Mouse (Mus musculus) forebrain, embryonic 11.5 days (tissue): ENCODE data around the gene Iqch. TPM values are rescaled to one million over a fixed set of nuclear protein-coding genes. Genes with fewer than 3 reads are reported as not detected.

ENCODE experiments used
- ATAC-seq: fragments of 200-750 bp; cut with Nextera tagmentation; replicated peaks from 2 replicates; pipeline ENCODE4 v1.8.0; 2017; ENCODE audit warnings: moderate TSS enrichment; ENCODE audit not compliant: low FRiP score
- DNase-seq: peaks from one replicate; pipeline ENCODE4 v3.0.0-alpha.2; 2017; ENCODE audit warnings: low spot score
- H3K27ac ChIP-seq: fragments of 300-500 bp; sonication (generic); 2 replicates; pipeline ENCODE4 v1.5.1; 2014; ENCODE audit warnings: low read depth, low read length
- H3K27me3 ChIP-seq: fragments of 300-500 bp; sonication (generic); 2 replicates; pipeline ENCODE4 v1.6.1; 2014; ENCODE audit warnings: mild to moderate bottlenecking, low read length, mixed read lengths; ENCODE audit not compliant: control insufficient read depth, insufficient read depth
- H3K36me3 ChIP-seq: fragments of 300-500 bp; sonication (generic); 2 replicates; pipeline ENCODE4 v1.6.1; 2014; ENCODE audit warnings: mild to moderate bottlenecking, low read length, moderate library complexity, mixed read lengths; ENCODE audit not compliant: control insufficient read depth, insufficient read depth
- H3K4me1 ChIP-seq: fragments of 300-500 bp; sonication (generic); replicated peaks from 2 replicates; pipeline ENCODE4 v1.6.1; 2014; ENCODE audit warnings: low read length, mixed read lengths; ENCODE audit not compliant: control insufficient read depth, insufficient read depth
- H3K4me2 ChIP-seq: fragments of 300-500 bp; sonication (generic); 2 replicates; pipeline ENCODE4 v1.6.1; 2014; ENCODE audit warnings: low read depth, mild to moderate bottlenecking, low read length, moderate library complexity, mixed read lengths; ENCODE audit not compliant: severe bottlenecking
- H3K4me3 ChIP-seq: fragments of 300-500 bp; sonication (generic); 2 replicates; pipeline ENCODE4 v1.5.1; 2014; ENCODE audit warnings: low read depth, low read length
- H3K9ac ChIP-seq: fragments of 300-500 bp; sonication (generic); 2 replicates; pipeline ENCODE4 v1.6.1; 2014; ENCODE audit warnings: low read length
- H3K9me3 ChIP-seq: fragments of 300-500 bp; sonication (generic); 2 replicates; pipeline ENCODE4 v1.6.1; 2016; ENCODE audit warnings: low read length, mixed read lengths; ENCODE audit not compliant: control insufficient read depth
- WGBS: fragments of 180-500 bp; shearing (Covaris S2); extraction: QIAGEN DNeasy Blood & Tissue Kit; methylation state at CpG from one replicate; pipeline ENCODE4 v1.1.7; 2014; 5-methylcytosine and 5-hydroxymethylcytosine counted together
- polyA plus RNA-seq: library from polyadenylated mRNA; unstranded; fragments of >200 nt; fragmentation: Nextera tagmentation; extraction: Ambion mirVana; gene quantifications from 2 replicates; pipeline ENCODE4 v1.2.1, GENCODE M21; 2014

The Iqch gene
- polyA plus RNA-seq, 1 experiment from 2014 or later = 0.17 TPM

GRCm38 (mm10) chr9:63641983-63642646, 39.8 kb upstream of the Iqch start:
- ATAC-seq (no peak), DNase-seq (no peak)
- no peak overlapping the region for H3K4me2 ChIP-seq
- H3K27me3 ChIP-seq = no peaks in the 10 kb centered on the region
- WGBS = 93% methylated on average over 4 of the region's 4 CpGs
- H3K4me1 ChIP-seq = no peaks in the 10 kb centered on the region
- H3K9me3 ChIP-seq = no peaks in the 10 kb centered on the region
- no peaks in the 10 kb centered on the region; the same call in 1 of the 2 replicates for H3K36me3 ChIP-seq
- no peak overlapping the region for H3K27ac ChIP-seq
- no peak overlapping the region for H3K4me3 ChIP-seq
- no peak overlapping the region for H3K9ac ChIP-seq

DNA sequence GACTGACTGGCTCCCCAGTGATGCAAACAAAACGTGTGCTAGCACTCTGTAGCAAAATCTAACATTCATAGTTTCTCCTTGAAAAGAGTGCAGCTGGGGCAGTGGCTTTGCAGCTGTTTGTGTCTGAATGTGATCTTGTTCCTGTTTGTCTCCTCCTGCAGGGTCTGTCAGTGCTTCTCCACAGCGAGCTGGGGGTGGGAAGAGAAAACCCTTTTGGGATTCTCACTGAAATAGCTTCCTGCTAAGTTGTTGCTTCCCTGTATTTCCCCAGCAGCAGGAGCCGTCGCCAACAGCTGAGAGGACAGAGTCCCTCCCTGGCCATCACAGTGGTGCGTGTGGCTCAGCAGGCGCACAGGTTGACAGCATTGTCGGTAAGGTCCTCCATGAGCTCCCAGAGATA, 33.8 kb upstream of the Iqch start:
- DNase-seq (no peak), ATAC-seq (no peak)
- 75% methylated on average over 7 of the region's 7 CpGs for WGBS
- Histone ChIP-seq H3K36me3 (no peaks in the 10 kb centered on the region; the same call in 1 of the 2 replicates), H3K9me3 (no peaks in the 10 kb centered on the region), H3K4me3 (no peak overlapping the region), H3K9ac (no peak overlapping the region), H3K27me3 (no peaks in the 10 kb centered on the region), H3K4me2 (no peak overlapping the region), H3K27ac (no peak overlapping the region), H3K4me1 (peaks cover 7% of the 10 kb centered on the region; the same call in 1 of the 2 replicates)

- WGBS = 67% methylated on average over 7 of the region's 7 CpGs
These were observed 31.0 kb upstream of the Iqch start for GRCm38 (mm10) chr9:63633334-63633733.

DNA sequence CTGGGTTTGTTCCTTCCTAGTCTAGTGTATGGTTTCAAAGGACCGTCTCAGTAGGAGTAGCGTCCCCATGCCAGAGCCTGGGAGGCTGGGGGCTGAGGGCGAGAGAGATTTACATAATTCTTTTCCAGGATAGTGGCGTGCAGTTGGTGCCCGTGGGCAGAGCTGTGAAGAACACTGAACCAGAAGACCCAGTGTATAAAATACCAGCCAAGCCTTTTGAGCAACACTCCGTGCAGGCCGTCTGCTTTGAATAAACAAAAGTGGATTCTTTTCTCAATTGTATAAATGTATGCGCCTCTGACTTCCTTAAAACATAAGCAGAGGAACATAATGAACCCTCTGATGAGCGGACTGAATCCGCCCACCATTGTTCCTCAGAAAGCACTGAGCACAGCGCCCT, 30.6 kb upstream of the Iqch start:
- no peak overlapping the region for H3K4me2 ChIP-seq
- DNase-seq (no peak), ATAC-seq (no peak)
- no peak overlapping the region for H3K9ac ChIP-seq
- no peaks in the 10 kb centered on the region for H3K27me3 ChIP-seq
- H3K9me3 ChIP-seq = no peaks in the 10 kb centered on the region
- H3K4me3 ChIP-seq = no peak overlapping the region
- no peak overlapping the region for H3K27ac ChIP-seq
- no peaks in the 10 kb centered on the region; the same call in 1 of the 2 replicates for H3K36me3 ChIP-seq
- 29% methylated on average over 11 of the region's 11 CpGs for WGBS
- peaks cover 7% of the 10 kb centered on the region; the same call in 1 of the 2 replicates for H3K4me1 ChIP-seq

More at GRCm38 (mm10) chr9:63633334-63633733, 31.0 kb upstream of the Iqch start:
- peaks cover 7% of the 10 kb centered on the region; the same call in 1 of the 2 replicates for H3K4me1 ChIP-seq
- H3K4me2 ChIP-seq = no peak overlapping the region
- no peaks in the 10 kb centered on the region for H3K9me3 ChIP-seq
- DNase-seq (no peak), ATAC-seq (no peak)
- H3K4me3 ChIP-seq = no peak overlapping the region
- no peak overlapping the region for H3K9ac ChIP-seq
- H3K27me3 ChIP-seq = no peaks in the 10 kb centered on the region
- H3K36me3 ChIP-seq = no peaks in the 10 kb centered on the region; the same call in 1 of the 2 replicates
- H3K27ac ChIP-seq = no peak overlapping the region

- H3K4me3 ChIP-seq = no peak overlapping the region
These were observed 29.8 kb upstream of the Iqch start for GRCm38 (mm10) chr9:63632045-63632444.

DNA sequence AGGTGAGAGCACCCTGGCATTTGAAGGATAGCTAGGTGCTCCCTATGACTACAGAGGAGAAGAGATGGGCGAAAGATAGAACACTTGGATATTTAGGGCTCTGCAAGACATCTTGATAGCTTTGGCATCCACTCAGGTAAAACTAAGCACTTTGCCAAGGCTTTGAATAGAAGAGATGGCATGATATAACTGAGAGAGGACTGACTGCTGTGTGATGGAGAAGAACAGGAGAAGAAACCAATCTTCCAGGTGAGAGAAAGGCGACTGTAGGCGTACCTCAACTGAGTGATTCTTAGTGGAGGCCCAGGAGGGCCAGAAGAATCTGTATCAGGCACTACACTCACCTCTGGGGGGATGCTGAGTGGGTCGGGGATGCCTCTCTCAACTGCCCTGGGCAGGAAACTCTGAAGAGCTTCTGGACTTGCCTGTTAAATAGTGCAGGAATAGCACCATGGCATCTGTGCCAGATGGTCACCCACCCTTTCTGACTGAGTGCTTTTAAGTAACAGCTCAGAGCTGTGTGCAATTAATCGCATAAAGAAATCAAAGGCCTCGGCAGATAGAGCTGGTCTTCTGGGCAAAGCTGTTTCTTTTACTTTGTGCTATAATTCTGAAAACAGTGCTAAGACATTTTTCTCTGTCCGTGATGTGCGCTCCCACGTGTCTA, 22.9 kb upstream of the Iqch start:
- Histone ChIP-seq H3K4me3 (no peak overlapping the region), H3K9me3 (no peaks in the 10 kb centered on the region), H3K9ac (no peak overlapping the region), H3K27me3 (no peaks in the 10 kb centered on the region), H3K4me2 (no peak overlapping the region), H3K27ac (no peak overlapping the region), H3K36me3 (no peaks in the 10 kb centered on the region; the same call in 1 of the 2 replicates), H3K4me1 (peaks cover 8% of the 10 kb centered on the region; the same call in 1 of the 2 replicates)
- no peak for ATAC-seq
- WGBS = 92% methylated on average over 9 of the region's 9 CpGs
- DNase-seq = no peak

More at GRCm38 (mm10) chr9:63632045-63632444, 29.8 kb upstream of the Iqch start:
- no peak overlapping the region for H3K4me2 ChIP-seq
- DNase-seq = no peak
- H3K9ac ChIP-seq = no peak overlapping the region
- H3K27ac ChIP-seq = no peak overlapping the region
- H3K9me3 ChIP-seq = no peaks in the 10 kb centered on the region
- H3K36me3 ChIP-seq = no peaks in the 10 kb centered on the region; the same call in 1 of the 2 replicates
- 81% methylated on average over 4 of the region's 4 CpGs for WGBS
- H3K27me3 ChIP-seq = no peaks in the 10 kb centered on the region
- no peak for ATAC-seq
- H3K4me1 ChIP-seq = peaks cover 7% of the 10 kb centered on the region; the same call in 1 of the 2 replicates

DNA sequence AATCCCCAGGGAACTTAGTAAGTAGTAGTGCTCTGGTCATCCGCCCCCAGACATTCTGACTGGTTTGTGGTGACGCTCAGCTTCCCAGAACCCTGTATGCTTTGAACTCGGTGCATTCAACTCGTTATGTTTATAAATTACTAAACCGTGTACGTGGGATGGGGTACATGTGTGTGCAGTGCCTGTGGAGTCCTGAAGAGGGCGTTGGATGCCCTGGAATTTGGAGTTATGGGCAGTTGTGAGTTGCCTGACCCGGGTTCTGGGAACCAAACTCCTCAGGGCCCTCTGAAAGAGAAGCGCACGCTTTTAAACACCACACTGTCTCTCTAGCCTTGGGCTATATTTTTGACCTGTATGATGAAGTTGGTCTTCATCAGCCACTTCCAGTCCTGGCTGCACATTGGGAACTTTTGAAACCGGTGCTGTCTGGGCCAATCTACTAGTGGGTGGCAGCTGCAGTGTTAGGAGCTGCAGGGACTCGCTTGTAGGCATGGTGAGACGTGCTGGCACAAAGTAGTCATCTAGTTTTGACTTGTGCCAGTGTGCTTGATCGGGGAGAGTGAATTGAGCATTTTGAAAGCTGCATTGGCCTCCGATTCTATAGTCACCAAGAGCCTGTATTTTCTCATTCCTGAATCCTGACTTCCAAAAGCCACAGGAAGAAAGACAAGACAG, 21.7 kb upstream of the Iqch start:
- no peak overlapping the region for H3K9ac ChIP-seq

DNA sequence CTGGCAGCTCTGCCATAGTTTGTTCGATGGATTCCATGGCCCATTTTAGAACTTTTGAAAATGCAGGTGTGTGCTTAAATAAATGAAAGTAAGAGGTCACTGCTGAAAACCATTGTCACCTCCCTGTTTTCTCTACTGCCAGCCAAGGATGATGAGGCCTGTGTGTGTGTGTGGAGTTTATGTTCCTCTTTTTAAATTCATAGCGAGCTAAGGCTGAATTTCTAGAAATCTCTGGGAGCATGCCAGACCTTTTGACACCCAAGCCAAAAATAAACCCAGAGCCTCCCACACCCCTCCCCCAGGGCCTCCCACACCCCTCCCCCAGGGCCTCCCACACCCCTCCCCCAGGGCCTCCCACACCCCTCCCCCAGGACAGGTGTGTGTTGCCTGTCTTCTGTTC, 15.7 kb upstream of the Iqch start:
- H3K36me3 ChIP-seq = no peaks in the 10 kb centered on the region; the same call in 1 of the 2 replicates
- WGBS = 93% methylated on average over 2 of the region's 2 CpGs

More for the DNA sequence above, 21.7 kb upstream of the Iqch start:
- ATAC-seq = no peak
- DNase-seq = no peak
- H3K27me3 ChIP-seq = no peaks in the 10 kb centered on the region
- H3K27ac ChIP-seq = no peak overlapping the region
- no peaks in the 10 kb centered on the region; the same call in 1 of the 2 replicates for H3K36me3 ChIP-seq
- no peak overlapping the region for H3K4me2 ChIP-seq
- H3K4me1 ChIP-seq = peaks cover 8% of the 10 kb centered on the region; the same call in 1 of the 2 replicates
- 74% methylated on average over 15 of the region's 15 CpGs for WGBS
- H3K4me3 ChIP-seq = no peak overlapping the region
- no peaks in the 10 kb centered on the region for H3K9me3 ChIP-seq

More for the DNA sequence above, 15.7 kb upstream of the Iqch start:
- H3K27me3 ChIP-seq = no peaks in the 10 kb centered on the region
- H3K9me3 ChIP-seq = no peaks in the 10 kb centered on the region
- H3K4me2 ChIP-seq = no peak overlapping the region
- ATAC-seq (no peak), DNase-seq (no peak)
- no peak overlapping the region for H3K4me3 ChIP-seq
- no peak overlapping the region for H3K27ac ChIP-seq
- H3K9ac ChIP-seq = no peak overlapping the region
- H3K4me1 ChIP-seq = peaks cover 6% of the 10 kb centered on the region; the same call in 1 of the 2 replicates
